Mouse (Mus musculus): ENCODE measurements around the gene Yaf2. TPM values are rescaled to one million over a fixed set of nuclear protein-coding genes. Genes with fewer than 3 reads are reported as not detected.
A peak's percentile ranks its signal among the peaks of the same experiment; 100 is the strongest.

The Yaf2 gene
- polyA plus RNA-seq, 1 experiment from 2014 or later: 95.7 TPM

DNA sequence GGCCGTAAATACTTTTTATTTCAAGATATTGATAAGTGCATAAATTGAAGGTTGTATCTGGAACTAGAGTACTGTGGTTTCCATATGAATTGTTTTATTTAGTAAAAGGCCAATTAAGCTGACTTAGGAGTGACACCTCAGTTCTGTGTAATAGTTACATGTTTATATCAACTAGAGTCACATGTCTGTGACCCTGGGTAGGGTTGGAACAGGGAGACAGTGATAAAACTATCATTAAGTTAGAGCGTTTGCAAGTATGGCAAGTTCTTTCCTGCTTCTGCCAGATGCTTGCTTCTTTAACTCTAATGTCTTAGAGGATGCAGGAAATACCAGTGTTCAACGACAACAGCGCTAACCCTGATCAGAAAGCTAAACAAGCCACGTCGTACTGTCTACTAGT, 52.4 kb downstream of the Yaf2 start:
- Histone ChIP-seq H3K9ac (replicated peaks) (no peak overlapping the region), H3K27me3 (no peaks in the 10 kb centered on the region), H3K9me3 (no peaks in the 10 kb centered on the region), H3K4me3 (no peak overlapping the region), H3K4me1 (no peaks in the 10 kb centered on the region), H3K36me3 (peaks cover 14% of the 10 kb centered on the region; the same call in 1 of the 2 replicates), H3K4me2 (replicated peaks) (no peak overlapping the region), H3K27ac (replicated peaks) (no peak overlapping the region)
- WGBS: 92% methylated on average over 6 of the region's 6 CpGs
- no peak for ATAC-seq (ENCODE audit: low FRiP score, low read depth)

- WGBS: 68% methylated on average over 11 of the region's 11 CpGs
- peaks cover 10% of the 10 kb centered on the region; the same call in 1 of the 2 replicates for H3K36me3 ChIP-seq
Observed at GRCm38 (mm10) chr15:93283349-93283748, 53.4 kb downstream of the Yaf2 start.

GRCm38 (mm10) chr15:93276276-93276675, 60.5 kb downstream of the Yaf2 start:
- Histone ChIP-seq H3K27ac (replicated peaks) (no peak overlapping the region), H3K27me3 (no peaks in the 10 kb centered on the region), H3K9ac (replicated peaks) (peak overlapping the region; percentile 65), H3K4me1 (peaks cover 28% of the 10 kb centered on the region), H3K9me3 (no peaks in the 10 kb centered on the region), H3K36me3 (no peaks in the 10 kb centered on the region), H3K4me2 (replicated peaks) (peak overlapping the region; percentile 88), H3K4me3 (peak overlapping the region; percentile 86)
- ATAC-seq (ENCODE audit: low FRiP score, low read depth): no peak
- 4% methylated on average over 14 of the region's 14 CpGs for WGBS

More at GRCm38 (mm10) chr15:93283349-93283748, 53.4 kb downstream of the Yaf2 start:
- H3K27me3 ChIP-seq: no peaks in the 10 kb centered on the region
- no peaks in the 10 kb centered on the region for H3K4me1 ChIP-seq
- no peak overlapping the region for H3K27ac ChIP-seq (replicated peaks)
- H3K4me3 ChIP-seq: no peak overlapping the region
- no peak overlapping the region for H3K9ac ChIP-seq (replicated peaks)
- no peak overlapping the region for H3K4me2 ChIP-seq (replicated peaks)
- no peaks in the 10 kb centered on the region for H3K9me3 ChIP-seq
- no peak for ATAC-seq (ENCODE audit: low FRiP score, low read depth)

- Histone ChIP-seq H3K27me3 (no peaks in the 10 kb centered on the region), H3K4me1 (peaks cover 28% of the 10 kb centered on the region), H3K36me3 (no peaks in the 10 kb centered on the region), H3K9ac (replicated peaks) (peak overlapping the region; percentile 65), H3K27ac (replicated peaks) (peak overlapping the region; percentile 94), H3K4me3 (peak overlapping the region; percentile 86), H3K9me3 (no peaks in the 10 kb centered on the region), H3K4me2 (replicated peaks) (peak overlapping the region; percentile 88)
- under 1% methylated on average over 21 of the region's 21 CpGs for WGBS
- peak; percentile 69 for ATAC-seq (ENCODE audit: low FRiP score, low read depth)
Observed at GRCm38 (mm10) chr15:93275623-93276022, 61.1 kb downstream of the Yaf2 start.

- Histone ChIP-seq H3K4me3 (peak within 1 kb of the TSS; percentile 86), H3K36me3 (no peaks in the 10 kb centered on the region), H3K27me3 (no peaks in the 10 kb centered on the region), H3K9me3 (no peaks in the 10 kb centered on the region), H3K27ac (replicated peaks) (peak within 1 kb of the TSS; percentile 94), H3K4me1 (peaks cover 28% of the 10 kb centered on the region), H3K9ac (replicated peaks) (peak within 1 kb of the TSS; percentile 88), H3K4me2 (replicated peaks) (peak within 1 kb of the TSS; percentile 88)
- under 1% methylated on average over 80 of the region's 93 CpGs for WGBS
- peak; percentile 98 for ATAC-seq (ENCODE audit: low FRiP score, low read depth)
Observed at GRCm38 (mm10) chr15:93274679-93275583, 61.8 kb downstream of the Yaf2 start, which contains the start of gene Gxylt1. Gene Gxylt1, minus strand, starts transcription at chr15:93275179.

- H3K4me1 ChIP-seq: peaks cover 28% of the 10 kb centered on the region
- no peaks in the 10 kb centered on the region for H3K36me3 ChIP-seq
- ATAC-seq (ENCODE audit: low FRiP score, low read depth): no peak
- 43% methylated on average over 19 of the region's 19 CpGs for WGBS
- no peaks in the 10 kb centered on the region for H3K27me3 ChIP-seq
- H3K4me2 ChIP-seq (replicated peaks): peak overlapping the region; percentile 88
- H3K9ac ChIP-seq (replicated peaks): peak overlapping the region; percentile 88
- H3K9me3 ChIP-seq: no peaks in the 10 kb centered on the region
- peak overlapping the region; percentile 86 for H3K4me3 ChIP-seq
- H3K27ac ChIP-seq (replicated peaks): peak overlapping the region; percentile 94
Observed at GRCm38 (mm10) chr15:93273788-93274678, 62.7 kb downstream of the Yaf2 start.

DNA sequence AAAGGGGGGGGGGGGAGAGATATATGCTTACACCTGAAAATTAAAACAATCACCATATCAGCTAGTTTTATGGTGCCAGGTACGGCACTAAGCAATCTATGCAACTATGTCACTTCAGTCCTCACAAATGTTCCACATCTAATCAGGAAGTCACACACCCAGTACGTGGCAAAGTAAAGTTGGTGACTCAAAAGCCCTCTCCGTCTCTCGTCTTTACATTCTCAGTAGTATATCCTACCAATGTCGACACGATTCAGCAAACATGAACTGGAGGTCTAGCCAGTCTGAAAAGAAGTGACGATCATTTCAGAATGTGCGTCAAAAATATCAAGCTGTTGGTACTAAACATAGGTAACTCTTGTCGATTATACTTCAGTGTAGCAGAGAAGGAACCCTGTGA, 63.8 kb downstream of the Yaf2 start:
- no peak for ATAC-seq (ENCODE audit: low FRiP score, low read depth)

GRCm38 (mm10) chr15:93270289-93270855, 66.4 kb downstream of the Yaf2 start:
- no peaks in the 10 kb centered on the region for H3K9me3 ChIP-seq
- H3K4me1 ChIP-seq: peaks cover 24% of the 10 kb centered on the region
- WGBS: 83% methylated on average over 9 of the region's 9 CpGs
- no peak overlapping the region for H3K4me3 ChIP-seq
- no peak overlapping the region for H3K9ac ChIP-seq (replicated peaks)
- no peaks in the 10 kb centered on the region for H3K36me3 ChIP-seq
- H3K27me3 ChIP-seq: no peaks in the 10 kb centered on the region
- ATAC-seq (ENCODE audit: low FRiP score, low read depth): no peak
- no peak overlapping the region for H3K4me2 ChIP-seq (replicated peaks)
- H3K27ac ChIP-seq (replicated peaks): no peak overlapping the region

More for the DNA sequence above, 63.8 kb downstream of the Yaf2 start:
- Histone ChIP-seq H3K36me3 (no peaks in the 10 kb centered on the region), H3K27ac (replicated peaks) (no peak overlapping the region), H3K27me3 (no peaks in the 10 kb centered on the region), H3K4me1 (peaks cover 28% of the 10 kb centered on the region), H3K4me2 (replicated peaks) (no peak overlapping the region), H3K4me3 (no peak overlapping the region), H3K9me3 (no peaks in the 10 kb centered on the region), H3K9ac (replicated peaks) (no peak overlapping the region)
- 91% methylated on average over 9 of the region's 9 CpGs for WGBS

DNA sequence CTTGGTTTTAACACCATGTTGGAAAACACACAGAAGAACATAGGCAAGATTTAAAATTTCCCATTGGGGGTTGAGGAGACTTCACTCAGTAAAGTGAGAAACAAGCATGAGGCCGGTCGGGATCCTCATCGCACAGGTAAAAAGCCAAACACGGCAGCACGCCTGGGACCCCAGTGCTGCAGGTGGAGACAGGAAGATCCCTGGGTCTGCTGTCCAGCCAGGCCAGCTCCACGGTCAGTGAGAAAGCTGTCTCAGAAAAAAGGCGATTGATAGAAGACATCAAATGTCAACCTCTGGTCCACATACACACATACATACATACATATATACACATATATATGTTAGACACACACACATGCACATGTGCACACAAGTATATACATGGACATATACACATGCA, 67.2 kb downstream of the Yaf2 start:
- Histone ChIP-seq H3K27ac (replicated peaks) (no peak overlapping the region), H3K9me3 (no peaks in the 10 kb centered on the region), H3K36me3 (no peaks in the 10 kb centered on the region), H3K9ac (replicated peaks) (no peak overlapping the region), H3K27me3 (no peaks in the 10 kb centered on the region), H3K4me3 (no peak overlapping the region), H3K4me1 (peaks cover 24% of the 10 kb centered on the region), H3K4me2 (replicated peaks) (no peak overlapping the region)
- 98% methylated on average over 7 of the region's 7 CpGs for WGBS
- ATAC-seq (ENCODE audit: low FRiP score, low read depth): no peak

- 95% methylated on average over 1 of the region's 1 CpGs for WGBS
- Histone ChIP-seq H3K4me3 (no peak overlapping the region), H3K27me3 (no peaks in the 10 kb centered on the region), H3K9me3 (no peaks in the 10 kb centered on the region), H3K4me2 (replicated peaks) (no peak overlapping the region), H3K4me1 (peaks cover 13% of the 10 kb centered on the region), H3K36me3 (no peaks in the 10 kb centered on the region), H3K9ac (replicated peaks) (no peak overlapping the region), H3K27ac (replicated peaks) (no peak overlapping the region)
- no peak for ATAC-seq (ENCODE audit: low FRiP score, low read depth)
Observed at GRCm38 (mm10) chr15:93268001-93268400, 68.7 kb downstream of the Yaf2 start.

- Histone ChIP-seq H3K27ac (replicated peaks) (no peak overlapping the region), H3K4me3 (no peak overlapping the region), H3K4me2 (replicated peaks) (no peak overlapping the region), H3K27me3 (no peaks in the 10 kb centered on the region), H3K9me3 (no peaks in the 10 kb centered on the region), H3K4me1 (peaks cover 9% of the 10 kb centered on the region; the same call in 1 of the 2 replicates), H3K36me3 (no peaks in the 10 kb centered on the region), H3K9ac (replicated peaks) (no peak overlapping the region)
- ATAC-seq (ENCODE audit: low FRiP score, low read depth): no peak
- WGBS: 81% methylated on average over 8 of the region's 8 CpGs
Observed at GRCm38 (mm10) chr15:93267479-93267878, 69.3 kb downstream of the Yaf2 start.

Data from midbrain, embryonic 12.5 days (tissue).